Mouse (Mus musculus) CH12.LX (cell line): ENCODE results near the gene Tpk1. TPM values are rescaled to one million over a fixed set of nuclear protein-coding genes. Genes with fewer than 3 reads are reported as not detected.
"Not testable (repeated sequence)": the region's sequence is repeated elsewhere in the genome, so short reads cannot be mapped to it uniquely, and the experiment has no call there.

Experiments used
- DNase-seq: peaks from one replicate; pipeline ENCODE4 v3.0.0-alpha.2; 2013; ENCODE audit errors: extremely low read depth
- H3K27ac ChIP-seq: 2 replicates; pipeline ENCODE4 v1.5.1; 2012; ENCODE audit warnings: low read depth, mild to moderate bottlenecking, control low read depth, moderate library complexity; ENCODE audit not compliant: insufficient read depth
- H3K27me3 ChIP-seq: replicated peaks from 2 replicates; pipeline ENCODE3; 2012; ENCODE audit warnings: inconsistent platforms
- H3K36me3 ChIP-seq, 2 experiments: replicated peaks in 1 of 2; 2 replicates each; pipeline versions ENCODE3 to v1.6.1; 2012; ENCODE audit warnings: inconsistent platforms in 1 of 2, low read length in 1 of 2, mild to moderate bottlenecking in 1 of 2, mixed read lengths in 1 of 2, moderate library complexity in 1 of 2; ENCODE audit not compliant: control insufficient read depth in 1 of 2, insufficient read depth in 1 of 2
- H3K4me1 ChIP-seq, 2 experiments: 2 replicates each; pipeline ENCODE4 v1.6.1; 2012; ENCODE audit warnings: inconsistent platforms in 1 of 2, moderate library complexity in 1 of 2; ENCODE audit not compliant: insufficient read depth in 2 of 2, control insufficient read depth in 1 of 2
- H3K4me2 ChIP-seq: 2 replicates; pipeline ENCODE4 v1.6.1; 2012; ENCODE audit warnings: low read depth, mild to moderate bottlenecking, control low read depth; ENCODE audit not compliant: poor library complexity, insufficient read depth, severe bottlenecking
- H3K4me3 ChIP-seq, 3 experiments: fragments of 150-350 bp in 1 of 3; sonication (generic) in 1 of 3; replicated peaks in 1 of 3; 2 replicates each; pipeline versions ENCODE3 to v1.5.1; 2011 to 2012; ENCODE audit warnings: low read depth in 2 of 3, low read length in 2 of 3, mild to moderate bottlenecking in 2 of 3, moderate library complexity in 2 of 3, control low read depth in 1 of 3, improper control_type of control experiment in 1 of 3, inconsistent platforms in 1 of 3, mixed read lengths in 1 of 3; ENCODE audit not compliant: poor library complexity in 1 of 3
- H3K79me2 ChIP-seq: replicated peaks from 2 replicates; pipeline ENCODE4 v1.6.1; 2012; ENCODE audit warnings: mild to moderate bottlenecking, moderate library complexity; ENCODE audit not compliant: control insufficient read depth, poor library complexity, insufficient read depth, severe bottlenecking; ENCODE audit errors: extremely low read depth
- H3K9ac ChIP-seq: 2 replicates; pipeline ENCODE4 v1.6.1; 2012; ENCODE audit warnings: low read depth, mild to moderate bottlenecking, control low read depth, moderate library complexity; ENCODE audit not compliant: insufficient read depth
- H3K9me3 ChIP-seq: replicated peaks from 2 replicates; pipeline ENCODE3; 2012; ENCODE audit warnings: low read length, inconsistent platforms, mixed read lengths
- EP300 ChIP-seq: IDR thresholded peaks from 2 replicates; pipeline ENCODE4 v1.6.1; 2011; ENCODE audit warnings: low read length, improper control_type of control experiment
- ETS1 ChIP-seq: conservative IDR thresholded peaks from 2 replicates; pipeline ENCODE4 v1.6.1; 2012; ENCODE audit warnings: low read depth, mild to moderate bottlenecking, inconsistent platforms, low read length, improper control_type of control experiment, moderate library complexity
- GABPA ChIP-seq: IDR thresholded peaks from 2 replicates; pipeline ENCODE4 v1.6.1; 2012; ENCODE audit warnings: low read depth, low read length, improper control_type of control experiment, inconsistent platforms; ENCODE audit not compliant: insufficient replicate concordance
- HCFC1 ChIP-seq: IDR thresholded peaks from 2 replicates; pipeline ENCODE4 v1.6.1; 2012; ENCODE audit warnings: low read depth, mild to moderate bottlenecking, inconsistent platforms, low read length, improper control_type of control experiment
- KAT2A ChIP-seq: IDR thresholded peaks from 2 replicates; pipeline ENCODE4 v1.6.1; 2012; ENCODE audit warnings: low read length, improper control_type of control experiment, inconsistent platforms; ENCODE audit not compliant: insufficient replicate concordance
- MAFK ChIP-seq: IDR thresholded peaks from 2 replicates; pipeline ENCODE4 v1.6.1; 2011; ENCODE audit warnings: low read length, improper control_type of control experiment; ENCODE audit not compliant: insufficient replicate concordance
- MAZ ChIP-seq: IDR thresholded peaks from 2 replicates; pipeline ENCODE4 v1.6.1; 2012; ENCODE audit warnings: low read depth, mild to moderate bottlenecking, inconsistent platforms, low read length, improper control_type of control experiment, moderate library complexity
- MEF2A ChIP-seq: IDR thresholded peaks from 2 replicates; pipeline ENCODE4 v1.6.1; 2014; ENCODE audit warnings: low read depth, mild to moderate bottlenecking, inconsistent platforms, low read length, improper control_type of control experiment, borderline replicate concordance
- MXI1 ChIP-seq: IDR thresholded peaks from 2 replicates; pipeline ENCODE4 v1.6.1; 2011; ENCODE audit warnings: mild to moderate bottlenecking, low read depth, low read length, improper control_type of control experiment
- MYC ChIP-seq: IDR thresholded peaks from 2 replicates; pipeline ENCODE4 v1.6.1; 2011; ENCODE audit warnings: low read depth, mild to moderate bottlenecking, improper control_type of control experiment, low read length
- NELFE ChIP-seq: IDR thresholded peaks from 2 replicates; pipeline ENCODE4 v1.6.1; 2011; ENCODE audit warnings: low read depth, low read length, improper control_type of control experiment
- PAX5 ChIP-seq: IDR thresholded peaks from 2 replicates; pipeline ENCODE4 v1.6.1; 2012; ENCODE audit warnings: low read length, inconsistent platforms, mixed read lengths
- POLR2AphosphoS2 ChIP-seq: IDR thresholded peaks from 2 replicates; pipeline ENCODE4 v1.6.1; 2011; ENCODE audit warnings: low read depth, low read length, improper control_type of control experiment
- SMC3 ChIP-seq: IDR thresholded peaks from 2 replicates; pipeline ENCODE4 v1.6.1; 2011; ENCODE audit warnings: low read depth, low read length, improper control_type of control experiment
- TBP ChIP-seq: conservative IDR thresholded peaks from 2 replicates; pipeline ENCODE4 v1.6.1; 2011; ENCODE audit warnings: low read depth, low read length, improper control_type of control experiment
- UBTF ChIP-seq: IDR thresholded peaks from 2 replicates; pipeline ENCODE4 v1.6.1; 2012; ENCODE audit warnings: low read depth, mild to moderate bottlenecking, inconsistent platforms, low read length, improper control_type of control experiment, moderate library complexity
- USF1 ChIP-seq: IDR thresholded peaks from 2 replicates; pipeline ENCODE4 v1.6.1; 2014; ENCODE audit warnings: low read depth, mild to moderate bottlenecking, inconsistent platforms, low read length, improper control_type of control experiment
- USF2 ChIP-seq: conservative IDR thresholded peaks from 2 replicates; pipeline ENCODE4 v1.6.1; 2011; ENCODE audit warnings: low read depth, low read length, improper control_type of control experiment
- ZMIZ1 ChIP-seq: IDR thresholded peaks from 2 replicates; pipeline ENCODE4 v1.6.1; 2012; ENCODE audit warnings: low read depth, mild to moderate bottlenecking, inconsistent platforms, low read length, improper control_type of control experiment
- dilution Hi-C: fragments of 300-500 bp; cut with MboI; formaldehyde crosslinking; loops from 2 replicates; pipeline ENCODE4 v1.14.3; 2020; ENCODE audit warnings: low sequenced_read_pairs; ENCODE audit not compliant: extremely low pct_unique_long_range_greater_than_20kb, extremely low pct_ligation_motif_present
- in situ Hi-C: fragments of 300-500 bp; cut with MboI; formaldehyde crosslinking; loops from 3 replicates; pipeline ENCODE4 v1.14.3; 2019; ENCODE audit warnings: low sequenced_read_pairs, low pct_ligation_motif_present, low pct_unique_long_range_greater_than_20kb, mixed read lengths
- polyA plus RNA-seq: library from polyadenylated mRNA; unstranded; fragments of >175 nt; gene quantifications from 2 replicates; pipeline ENCODE4 v1.2.1, GENCODE M21; 2012; ENCODE audit warnings: low read depth; ENCODE audit not compliant: insufficient read length
- total RNA-seq, 2 experiments: library from RNA; depleted of rRNA; stranded (reverse); fragments of 300-350 nt in 1 of 2; fragments of >200 nt in 1 of 2; gene quantifications; 2 replicates each; pipeline ENCODE4 v1.2.3; 2012 to 2014

Tpk1 gene
- total and polyA plus RNA-seq, 3 experiments: 3.9 to 6.3 (median 4.8) TPM

DNA sequence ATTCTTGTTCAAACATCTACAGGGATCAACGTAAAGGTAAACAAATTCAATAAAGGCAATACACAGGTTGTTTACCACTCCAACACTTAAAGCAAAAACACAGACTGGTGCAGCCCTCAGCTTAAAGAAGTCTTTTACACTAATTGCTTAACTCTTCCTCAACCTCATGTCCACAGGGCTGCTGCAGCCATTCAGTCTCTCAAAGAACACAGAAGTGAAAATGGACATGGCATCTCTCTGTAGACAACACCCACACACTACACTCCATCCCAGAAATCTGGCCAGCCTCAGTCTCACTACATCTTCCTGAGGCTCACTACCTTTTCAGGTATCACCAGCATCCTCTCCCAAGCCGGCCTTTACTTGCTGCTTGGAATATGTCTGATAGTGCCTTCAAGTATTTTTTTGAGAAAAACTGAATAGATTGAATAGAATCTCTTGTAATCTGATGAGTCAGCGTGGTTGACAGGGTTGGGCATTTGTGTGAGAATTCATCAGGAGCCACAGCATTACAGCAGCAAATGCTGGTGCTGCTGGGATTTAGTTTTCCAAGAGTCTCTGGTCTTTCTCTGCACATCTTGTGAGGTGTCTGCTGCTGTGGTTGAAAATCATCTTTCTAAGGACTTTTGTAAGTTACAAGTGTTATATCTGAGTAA lies 32.6 kb downstream of the Tpk1 start:
- in situ Hi-C loops (no loop called here), dilution Hi-C loops (no loop called here)
- Histone ChIP-seq H3K27me3 (no peaks in the 10 kb centered on the region), H3K27ac (no peak overlapping the region), H3K79me2 (no peaks in the 10 kb centered on the region), H3K36me3 (no peaks in the 10 kb centered on the region), H3K4me2 (no peak overlapping the region), H3K9ac (no peak overlapping the region), H3K4me1 (peaks cover under 1 to 13% of the 10 kb centered on the region in 2 experiments; a peak in 3 of 4 replicates), H3K9me3 (no peaks in the 10 kb centered on the region), H3K4me3 (no peak overlapping the region)
- DNase-seq: no peak
- TF ChIP-seq HCFC1 (no peak), MXI1 (no peak), MAFK (peak; percentile 72)

DNA sequence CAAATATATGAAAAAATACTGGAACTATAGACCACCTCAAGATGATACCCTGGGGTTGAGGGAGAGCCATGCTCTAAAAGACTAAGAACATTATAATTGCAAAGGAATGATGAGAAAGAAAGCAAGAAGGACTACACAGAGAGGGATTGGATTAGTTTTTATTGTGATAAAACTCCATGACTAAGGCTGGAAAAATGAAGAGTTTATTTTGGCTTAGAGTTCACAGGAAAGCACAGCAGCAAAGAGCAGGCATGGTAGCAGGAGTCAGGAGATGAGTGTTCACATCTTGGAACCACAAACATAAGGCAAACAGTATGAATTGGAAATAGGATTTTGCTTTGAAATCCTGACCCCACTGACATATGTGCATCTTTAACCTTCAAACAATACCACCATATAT lies 33.2 kb downstream of the Tpk1 start:
- Histone ChIP-seq H3K27ac (no peak overlapping the region), H3K9ac (no peak overlapping the region)
- no peak for DNase-seq
- TF ChIP-seq MYC (no peak), SMC3 (no peak), ZMIZ1 (no peak), KAT2A (no peak), GABPA (no peak), ETS1 (no peak), NELFE (no peak), POLR2AphosphoS2 (no peak), TBP (no peak), UBTF (no peak), USF1 (no peak), MAZ (no peak), MEF2A (no peak), USF2 (no peak), HCFC1 (no peak), PAX5 (no peak), EP300 (no peak)
- TF ChIP-seq, all 38 proteins: peak for 0
- Histone ChIP-seq H3K4me2 (no peak overlapping the region), H3K4me3 (no peak overlapping the region), H3K9me3 (no peaks in the 10 kb centered on the region), H3K79me2 (no peaks in the 10 kb centered on the region), H3K27me3 (no peaks in the 10 kb centered on the region), H3K4me1 (peaks cover 0 to 8% of the 10 kb centered on the region in 2 experiments; a peak in 1 of 4 replicates), H3K36me3 (no peaks in the 10 kb centered on the region)
- in situ Hi-C loops: no loop called here
- dilution Hi-C loops: no loop called here

DNA sequence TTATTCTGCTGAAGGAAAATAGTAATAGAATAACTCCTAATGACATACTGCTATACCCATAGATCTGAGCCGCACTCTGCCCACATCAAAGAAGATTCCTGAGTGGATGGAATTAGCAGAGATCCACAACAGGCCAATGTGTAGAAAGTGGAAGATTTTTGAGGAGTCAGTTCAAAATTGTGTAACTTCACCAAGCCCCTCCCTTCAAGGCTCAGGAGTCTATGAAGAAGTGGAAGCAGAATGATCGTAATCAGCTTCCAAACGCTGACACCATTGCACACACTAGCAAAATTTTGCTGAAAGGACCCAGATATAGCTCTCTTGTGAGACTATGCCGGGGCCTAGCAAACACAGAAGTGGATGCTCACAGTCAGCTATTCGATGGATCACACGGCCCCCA lies 42.6 kb downstream of the Tpk1 start:
- H3K4me2 ChIP-seq, H3K27me3 ChIP-seq, H3K4me1 ChIP-seq, H3K9ac ChIP-seq, dilution Hi-C loops, in situ Hi-C loops, H3K9me3 ChIP-seq, H3K79me2 ChIP-seq, DNase-seq, H3K27ac ChIP-seq, H3K4me3 ChIP-seq, H3K36me3 ChIP-seq: not testable (repeated sequence)
